Mouse (Mus musculus): ENCODE results near the gene Csf1.

Csf1 gene

GRCm38 (mm10) chr3:107759929-107760581 is at the start of gene Csf1:
Gene Csf1 (minus strand): TSS chr3:107760469.
- peak; percentile 51 to 74 for DNase-seq (ENCODE audit: low spot score in 2 of 2)

- no peak for DNase-seq (ENCODE audit: low spot score in 2 of 2)
Measured at GRCm38 (mm10) chr3:107808013-107808750, 47.9 kb upstream of the Csf1 start.

GRCm38 (mm10) chr3:107807386-107807974 is 47.2 kb upstream of the Csf1 start:
- DNase-seq (ENCODE audit: low spot score in 2 of 2) = no peak

- no peak for DNase-seq (ENCODE audit: low spot score in 2 of 2)
Measured at GRCm38 (mm10) chr3:107806916-107807315, 46.6 kb upstream of the Csf1 start.

- no peak for DNase-seq (ENCODE audit: low spot score in 2 of 2)
Measured at GRCm38 (mm10) chr3:107804799-107805198, 44.5 kb upstream of the Csf1 start.

- DNase-seq (ENCODE audit: low spot score in 2 of 2) = no peak
Measured at GRCm38 (mm10) chr3:107802185-107802946, 42.1 kb upstream of the Csf1 start.

- DNase-seq (ENCODE audit: low spot score in 2 of 2) = no peak
Measured at GRCm38 (mm10) chr3:107798946-107799345, 38.7 kb upstream of the Csf1 start.

- DNase-seq (ENCODE audit: low spot score in 2 of 2) = no peak
Measured at GRCm38 (mm10) chr3:107796191-107796983, 36.1 kb upstream of the Csf1 start.

- no peak for DNase-seq (ENCODE audit: low spot score in 2 of 2)
Measured at GRCm38 (mm10) chr3:107794890-107795289, 34.6 kb upstream of the Csf1 start.

GRCm38 (mm10) chr3:107793300-107794201 is 33.3 kb upstream of the Csf1 start:
- DNase-seq (ENCODE audit: low spot score in 2 of 2) = no peak

GRCm38 (mm10) chr3:107792736-107793135 is 32.5 kb upstream of the Csf1 start:
- no peak for DNase-seq (ENCODE audit: low spot score in 2 of 2)

- no peak for DNase-seq (ENCODE audit: low spot score in 2 of 2)
Measured at GRCm38 (mm10) chr3:107790766-107791303, 30.6 kb upstream of the Csf1 start.

GRCm38 (mm10) chr3:107790227-107790626 is 30.0 kb upstream of the Csf1 start:
- DNase-seq (ENCODE audit: low spot score in 2 of 2) = no peak

GRCm38 (mm10) chr3:107788885-107789284 is 28.6 kb upstream of the Csf1 start:
- DNase-seq (ENCODE audit: low spot score in 2 of 2) = no peak

- DNase-seq (ENCODE audit: low spot score in 2 of 2) = no peak
Measured at GRCm38 (mm10) chr3:107787613-107788501, 27.6 kb upstream of the Csf1 start.

- no peak for DNase-seq (ENCODE audit: low spot score in 2 of 2)
Measured at GRCm38 (mm10) chr3:107786980-107787612, 26.8 kb upstream of the Csf1 start.

- DNase-seq (ENCODE audit: low spot score in 2 of 2) = no peak
Measured at GRCm38 (mm10) chr3:107786344-107786743, 26.1 kb upstream of the Csf1 start.

- no peak for DNase-seq (ENCODE audit: low spot score in 2 of 2)
Measured at GRCm38 (mm10) chr3:107785546-107785945, 25.3 kb upstream of the Csf1 start.

Measured in cerebellum, postnatal 4 days (tissue).